Mouse (Mus musculus): ENCODE data around the gene Nbl1. TPM values are rescaled to one million over a fixed set of nuclear protein-coding genes. Genes with fewer than 3 reads are reported as not detected.

The Nbl1 gene
- polyA plus RNA-seq, 1 experiment = 110 TPM

- no peak for DNase-seq (ENCODE audit: low read depth)
These were observed 28.0 kb downstream of the Nbl1 start for GRCm38 (mm10) chr4:139064831-139065230.

GRCm38 (mm10) chr4:139059569-139059968 is 33.2 kb downstream of the Nbl1 start:
- DNase-seq (ENCODE audit: low read depth) = no peak

GRCm38 (mm10) chr4:139058029-139058428 is 34.8 kb downstream of the Nbl1 start:
- DNase-seq (ENCODE audit: low read depth) = no peak

GRCm38 (mm10) chr4:139057291-139057690 is 35.5 kb downstream of the Nbl1 start:
- no peak for DNase-seq (ENCODE audit: low read depth)

GRCm38 (mm10) chr4:139055744-139056143 is 37.0 kb downstream of the Nbl1 start:
- no peak for DNase-seq (ENCODE audit: low read depth)

- DNase-seq (ENCODE audit: low read depth) = no peak
These were observed 37.5 kb downstream of the Nbl1 start for GRCm38 (mm10) chr4:139055336-139055735.

GRCm38 (mm10) chr4:139054300-139054923 is 38.4 kb downstream of the Nbl1 start:
- DNase-seq (ENCODE audit: low read depth) = no peak

- no peak for DNase-seq (ENCODE audit: low read depth)
These were observed 39.4 kb downstream of the Nbl1 start for GRCm38 (mm10) chr4:139053391-139053790.

- DNase-seq (ENCODE audit: low read depth) = no peak
These were observed 40.0 kb downstream of the Nbl1 start for GRCm38 (mm10) chr4:139052796-139053195.

GRCm38 (mm10) chr4:139048518-139048917 is 44.3 kb downstream of the Nbl1 start:
- DNase-seq (ENCODE audit: low read depth) = no peak

- no peak for DNase-seq (ENCODE audit: low read depth)
These were observed 46.4 kb downstream of the Nbl1 start for GRCm38 (mm10) chr4:139046354-139046753.

GRCm38 (mm10) chr4:139044566-139044965 is 48.2 kb downstream of the Nbl1 start:
- no peak for DNase-seq (ENCODE audit: low read depth)

GRCm38 (mm10) chr4:139043600-139043999 is 49.2 kb downstream of the Nbl1 start:
- DNase-seq (ENCODE audit: low read depth) = no peak

GRCm38 (mm10) chr4:139042611-139043010 is 50.2 kb downstream of the Nbl1 start:
- DNase-seq (ENCODE audit: low read depth) = no peak

- DNase-seq (ENCODE audit: low read depth) = no peak
These were observed 52.5 kb downstream of the Nbl1 start for GRCm38 (mm10) chr4:139040084-139040839.

- no peak for DNase-seq (ENCODE audit: low read depth)
These were observed 54.8 kb downstream of the Nbl1 start for GRCm38 (mm10) chr4:139037795-139038607.

GRCm38 (mm10) chr4:139035799-139036198 is 57.0 kb downstream of the Nbl1 start:
- no peak for DNase-seq (ENCODE audit: low read depth)

- no peak for DNase-seq (ENCODE audit: low read depth)
These were observed 57.9 kb downstream of the Nbl1 start for GRCm38 (mm10) chr4:139034942-139035341.

- DNase-seq (ENCODE audit: low read depth) = no peak
These were observed 58.3 kb downstream of the Nbl1 start for GRCm38 (mm10) chr4:139034540-139034939.

GRCm38 (mm10) chr4:139034010-139034367 is 58.8 kb downstream of the Nbl1 start:
- no peak for DNase-seq (ENCODE audit: low read depth)

- DNase-seq (ENCODE audit: low read depth) = no peak
These were observed 59.4 kb downstream of the Nbl1 start for GRCm38 (mm10) chr4:139033263-139034009.

- no peak for DNase-seq (ENCODE audit: low read depth)
These were observed 60.3 kb downstream of the Nbl1 start for GRCm38 (mm10) chr4:139032521-139032920.
